Comparison of ENCODE assay signal across 9 mouse cellular contexts in genomic region chr4:134160071-134160470, GRCm38 (mm10). TPM values are rescaled to one million over a fixed set of nuclear protein-coding genes. Genes with fewer than 3 reads are reported as not detected.
A peak's percentile ranks its signal among the peaks of the same experiment; 100 is the strongest.
DNase-seq lines count a peak whose midpoint lies in the region; ATAC-seq and TF ChIP-seq lines count a peak whose summit lies in the region.
"Not testable (repeated sequence)": the region's sequence is repeated elsewhere in the genome, so short reads cannot be mapped to it uniquely, and the experiment has no call there.
"Had no signal": no experiment of that assay in that cellular context is flagged by ENCODE, and none has a peak within 500 bp of the region (broad histone marks: within the 10 kb centered on the region; RNA-seq: fewer than 3 reads in every experiment).

No protein-coding gene starts in this region.

- TF ChIP-seq CTCF in liver, adult 2 months (IDR thresholded peaks at IDR 0.05; ENCODE audit: low read depth, low read length): not testable (repeated sequence)

- not testable (repeated sequence) for ATAC-seq in forebrain, embryonic 12.5 days (ENCODE audit: low FRiP score); heart, embryonic 16.5 days (replicated peaks; ENCODE audit: extremely low read depth, insufficient read depth, low FRiP score); kidney, embryonic 14.5 days (ENCODE audit: low FRiP score, low TSS enrichment); midbrain, embryonic 14.5 days (ENCODE audit: low FRiP score, low TSS enrichment)

- 11% methylated on average over 30 of the region's 30 CpGs for WGBS in forebrain, embryonic 12.5 days
- WGBS in heart, embryonic 16.5 days: 2% methylated on average over 28 of the region's 30 CpGs
- 11% methylated on average over 29 of the region's 30 CpGs for WGBS in kidney, embryonic 14.5 days
- WGBS in liver, adult 2 months: 4% methylated on average over 30 of the region's 30 CpGs
- 3% methylated on average over 30 of the region's 30 CpGs for WGBS in midbrain, embryonic 14.5 days

- peak overlapping the region; percentile 62 for H3K4me2 ChIP-seq in forebrain, embryonic 12.5 days
- peak overlapping the region; percentile 52 for H3K4me2 ChIP-seq in heart, embryonic 16.5 days (ENCODE audit: low read depth, low read length)
- H3K4me2 ChIP-seq in kidney, embryonic 14.5 days (replicated peaks; ENCODE audit: low read depth, low read length): peak overlapping the region; percentile 42
- peak overlapping the region; percentile 55 for H3K4me2 ChIP-seq in midbrain, embryonic 14.5 days (ENCODE audit: low read length)

- not testable (repeated sequence) for H3K27me3 ChIP-seq in forebrain, embryonic 12.5 days; heart, embryonic 16.5 days (ENCODE audit: control insufficient read depth, insufficient read depth, low read length); kidney, embryonic 14.5 days (ENCODE audit: control insufficient read depth, insufficient read depth, low read length); liver, adult 2 months (ENCODE audit: control insufficient read depth, insufficient read depth, low read length); midbrain, embryonic 14.5 days (ENCODE audit: control insufficient read depth, insufficient read depth, low read length)

- H3K36me3 ChIP-seq in forebrain, embryonic 12.5 days (replicated peaks): peaks cover 17% of the 10 kb centered on the region
- H3K36me3 ChIP-seq in heart, embryonic 16.5 days (ENCODE audit: control insufficient read depth, insufficient read depth); kidney, embryonic 14.5 days (ENCODE audit: control insufficient read depth, insufficient read depth, low read length); liver, adult 2 months (ENCODE audit: control insufficient read depth, insufficient read depth, low read length); midbrain, embryonic 14.5 days (ENCODE audit: control insufficient read depth, insufficient read depth, low read length): not testable (repeated sequence)

- TF ChIP-seq POLR2A in liver, adult 2 months (IDR thresholded peaks at IDR 0.05; ENCODE audit: extremely low read depth, insufficient read depth, low read length): 0 out of 2 replicates have a peak, but pooled peaks have one; percentile 34

- H3K79me2 ChIP-seq in liver, adult 2 months (ENCODE audit: control insufficient read depth, insufficient read depth, low read length): not testable (repeated sequence)

- H3K4me1 ChIP-seq in forebrain, embryonic 12.5 days; kidney, embryonic 14.5 days (ENCODE audit: control insufficient read depth, insufficient read depth, low read length); midbrain, embryonic 14.5 days (ENCODE audit: control insufficient read depth, insufficient read depth, low read length): not testable (repeated sequence)
- H3K4me1 ChIP-seq in heart, embryonic 16.5 days (ENCODE audit: control insufficient read depth, insufficient read depth, low read length): peaks cover 26% of the 10 kb centered on the region
- peaks cover 15% of the 10 kb centered on the region for H3K4me1 ChIP-seq in liver, adult 2 months (ENCODE audit: control insufficient read depth, insufficient read depth, low read length)

- H3K9ac ChIP-seq in forebrain, embryonic 12.5 days: peak overlapping the region; percentile 56; the same call in 1 of the 2 replicates
- peak overlapping the region; percentile 72 for H3K9ac ChIP-seq in heart, embryonic 16.5 days (ENCODE audit: low read length)
- H3K9ac ChIP-seq in kidney, embryonic 14.5 days (ENCODE audit: low read depth, low read length): peak overlapping the region; percentile 37; the same call in 1 of the 2 replicates
- peak overlapping the region; percentile 27 for H3K9ac ChIP-seq in liver, adult 2 months (ENCODE audit: low read depth, low read length)
- H3K9ac ChIP-seq in midbrain, embryonic 14.5 days (replicated peaks; ENCODE audit: low read length): not testable (repeated sequence)

- H3K4me3 ChIP-seq in forebrain, embryonic 12.5 days (replicated peaks): peak overlapping the region; percentile 51
- H3K4me3 ChIP-seq in heart, embryonic 16.5 days (ENCODE audit: low read length): peak overlapping the region; percentile 63
- peak overlapping the region; percentile 44 for H3K4me3 ChIP-seq in kidney, embryonic 14.5 days (ENCODE audit: low read length)
- peak overlapping the region; percentile 57 for H3K4me3 ChIP-seq in liver, adult 2 months (ENCODE audit: insufficient read depth, low read depth, low read length)
- H3K4me3 ChIP-seq in midbrain, embryonic 14.5 days (replicated peaks; ENCODE audit: low read depth, low read length): peak overlapping the region; percentile 38

- DNase-seq in cerebellum, adult 11-12 months: peak; percentile 39
- peak; percentile 68 for DNase-seq in liver, adult 2 months (ENCODE audit: extremely low read depth, low read depth, low spot score)
- peak; percentile 41 for DNase-seq in midbrain, embryonic 14.5 days
- peak; percentile 26 to 48 for DNase-seq in spleen, postnatal 36 days (ENCODE audit: low spot score in 2 of 2)

- H3K9me3 ChIP-seq in forebrain, embryonic 12.5 days; heart, embryonic 16.5 days (replicated peaks; ENCODE audit: control insufficient read depth, low read length); kidney, embryonic 14.5 days (ENCODE audit: control insufficient read depth, low read length); midbrain, embryonic 14.5 days (ENCODE audit: control insufficient read depth, low read length): not testable (repeated sequence)

- H3K27ac ChIP-seq in forebrain, embryonic 12.5 days; kidney, embryonic 14.5 days (ENCODE audit: low read depth, low read length); midbrain, embryonic 14.5 days (replicated peaks; ENCODE audit: low read depth, low read length): not testable (repeated sequence)
- peak overlapping the region; percentile 74 for H3K27ac ChIP-seq in heart, embryonic 16.5 days (ENCODE audit: low read length)
- peak overlapping the region; percentile 45 for H3K27ac ChIP-seq in liver, adult 2 months (replicated peaks; ENCODE audit: insufficient read depth, low read depth, low read length)

RNA-seq across cellular contexts. Expression of gene Cep85, which starts 26.8 kb away (rescaled TPM):
- 30.5 and 32.3 TPM in 2 replicates for polyA plus RNA-seq in forebrain, embryonic 12.5 days (2016; fragmentation: Nextera tagmentation; extraction: Ambion mirVana)
- 44.2 and 51.5 TPM in 2 replicates for polyA plus RNA-seq in heart, embryonic 16.5 days (2015; fragmentation: Nextera tagmentation; extraction: Ambion mirVana)
- 98.0 and 123 TPM in 2 replicates for polyA plus RNA-seq in kidney, embryonic 14.5 days (2014; fragmentation: Nextera tagmentation; extraction: Ambion mirVana)
- 99.8 and 108 TPM in 2 replicates for total RNA-seq in liver, adult 2 months (2014; rRNA removed)
- polyA plus RNA-seq in liver, adult 2 months (2012; rRNA removed): 50.5 and 61.5 TPM in 2 replicates
- polyA plus RNA-seq in midbrain, embryonic 14.5 days (2014; fragmentation: Nextera tagmentation; extraction: Ambion mirVana): 12.0 and 21.3 TPM in 2 replicates

RNA-seq across cellular contexts. Expression of gene Sh3bgrl3, which starts 31.5 kb away (rescaled TPM):
- polyA plus RNA-seq in forebrain, embryonic 12.5 days (2016; fragmentation: Nextera tagmentation; extraction: Ambion mirVana): 257 and 272 TPM in 2 replicates
- 213 and 218 TPM in 2 replicates for polyA plus RNA-seq in heart, embryonic 16.5 days (2015; fragmentation: Nextera tagmentation; extraction: Ambion mirVana)
- 424 TPM in 2 replicates for polyA plus RNA-seq in kidney, embryonic 14.5 days (2014; fragmentation: Nextera tagmentation; extraction: Ambion mirVana)
- total RNA-seq in liver, adult 2 months (2014; rRNA removed): 6.0 and 10.3 TPM in 2 replicates
- 36.6 and 45.0 TPM in 2 replicates for polyA plus RNA-seq in liver, adult 2 months (2012; rRNA removed)
- polyA plus RNA-seq in midbrain, embryonic 14.5 days (2014; fragmentation: Nextera tagmentation; extraction: Ambion mirVana): 376 and 460 TPM in 2 replicates

RNA-seq across cellular contexts. Expression of gene Gm7534, which starts 42.7 kb away (rescaled TPM):
- polyA plus RNA-seq in forebrain, embryonic 12.5 days (2016; fragmentation: Nextera tagmentation; extraction: Ambion mirVana): not detected in 2 replicates
- polyA plus RNA-seq in heart, embryonic 16.5 days (2015; fragmentation: Nextera tagmentation; extraction: Ambion mirVana): 0.05 TPM in 1 of 2 replicates, not detected in the other
- polyA plus RNA-seq in kidney, embryonic 14.5 days (2014; fragmentation: Nextera tagmentation; extraction: Ambion mirVana): 0.34 and 0.50 TPM in 2 replicates
- total RNA-seq in liver, adult 2 months (2014; rRNA removed): not detected in 2 replicates
- not detected in 2 replicates for polyA plus RNA-seq in liver, adult 2 months (2012; rRNA removed)
- not detected in 2 replicates for polyA plus RNA-seq in midbrain, embryonic 14.5 days (2014; fragmentation: Nextera tagmentation; extraction: Ambion mirVana)
- total RNA-seq: gastrocnemius, postnatal 36 days; monocyte, adult 5-6 weeks had no signal

RNA-seq across cellular contexts. Expression of gene Ubxn11, which starts 57.7 kb away (rescaled TPM):
- 5.8 and 7.9 TPM in 2 replicates for polyA plus RNA-seq in forebrain, embryonic 12.5 days (2016; fragmentation: Nextera tagmentation; extraction: Ambion mirVana)
- 3.5 and 3.9 TPM in 2 replicates for polyA plus RNA-seq in heart, embryonic 16.5 days (2015; fragmentation: Nextera tagmentation; extraction: Ambion mirVana)
- 9.3 and 12.4 TPM in 2 replicates for polyA plus RNA-seq in kidney, embryonic 14.5 days (2014; fragmentation: Nextera tagmentation; extraction: Ambion mirVana)
- 0.09 and 0.34 TPM in 2 replicates for total RNA-seq in liver, adult 2 months (2014; rRNA removed)
- 0.66 and 1.2 TPM in 2 replicates for polyA plus RNA-seq in liver, adult 2 months (2012; rRNA removed)
- polyA plus RNA-seq in midbrain, embryonic 14.5 days (2014; fragmentation: Nextera tagmentation; extraction: Ambion mirVana): 11.7 and 13.6 TPM in 2 replicates
